Mouse (Mus musculus) cerebellum, postnatal 4 days (tissue): ENCODE results near the gene Vnn1.

Source experiments
- DNase-seq, 2 experiments: peaks; one replicate each; pipeline ENCODE4 v3.0.0; 2022; ENCODE audit warnings: low spot score in 2 of 2, mixed read lengths in 1 of 2

Gene Vnn1

DNA sequence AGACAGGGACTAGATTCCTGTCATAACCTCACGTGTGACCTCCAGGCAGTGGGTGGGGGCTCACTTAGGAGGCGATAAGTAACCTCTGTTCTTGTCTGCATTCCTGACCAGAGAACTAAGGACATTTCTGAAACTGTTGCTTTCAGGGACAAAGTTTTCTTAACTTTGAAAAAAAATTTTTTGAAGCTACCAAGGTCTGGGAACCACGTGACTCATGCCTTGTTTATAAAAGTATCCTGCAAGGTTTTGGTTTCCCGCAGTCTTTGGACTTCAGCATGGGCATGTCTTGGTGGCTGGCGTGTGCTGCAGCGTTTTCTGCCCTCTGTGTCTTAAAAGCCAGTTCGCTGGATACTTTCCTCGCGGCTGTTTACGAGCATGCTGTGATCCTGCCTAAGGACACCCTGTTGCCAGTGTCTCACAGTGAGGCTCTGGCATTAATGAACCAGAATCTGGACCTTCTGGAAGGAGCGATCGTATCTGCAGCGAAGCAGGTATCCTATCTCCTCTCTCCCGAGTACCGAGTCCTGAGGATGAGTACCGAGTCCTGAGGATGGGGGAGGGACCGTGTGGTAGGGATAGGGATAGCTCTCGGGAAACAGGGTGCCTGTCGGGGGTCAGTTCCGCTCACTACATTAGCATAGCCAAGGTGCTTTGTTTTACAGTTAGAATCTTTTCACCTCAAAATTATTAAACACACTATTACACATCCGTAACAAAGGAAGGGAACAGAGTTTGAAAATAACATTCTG is at the start of gene Vnn1:
TSS of gene Vnn1 (plus strand) at position 88 of the 749 bp plus-strand sequence.
- no peak for DNase-seq

DNA sequence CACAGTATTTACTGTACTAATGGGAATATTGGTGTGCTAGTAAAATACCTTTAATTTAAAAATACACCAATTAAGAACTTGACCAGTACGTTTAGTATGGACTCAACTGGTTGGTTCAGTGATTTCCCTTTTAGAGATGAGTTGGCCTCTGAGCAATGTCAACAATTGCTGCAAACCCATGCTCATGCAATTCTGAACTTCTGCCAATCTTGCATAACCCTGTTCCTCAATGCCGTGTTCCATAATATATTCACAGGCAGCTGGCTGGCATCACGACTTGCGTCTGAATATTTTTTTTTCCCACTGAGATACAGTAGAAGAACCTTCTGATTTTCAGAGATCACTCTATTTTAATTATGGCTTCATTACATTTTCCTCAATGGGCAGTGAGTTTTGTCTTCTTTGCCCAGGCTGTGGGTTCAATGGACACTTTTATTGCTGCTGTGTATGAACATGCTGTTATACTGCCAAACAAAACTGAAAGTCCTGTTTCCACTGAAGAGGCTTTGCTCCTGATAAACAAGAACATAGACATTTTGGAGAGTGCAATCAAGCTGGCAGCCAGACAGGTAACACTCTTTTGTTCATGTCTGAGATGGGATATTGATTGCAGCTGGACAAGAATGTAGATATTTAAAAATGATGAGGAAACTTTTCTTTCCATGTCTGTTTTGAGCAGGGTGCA is 43.1 kb upstream of the Vnn1 start, which contains the start of gene Vnn3:
TSS of gene Vnn3 (plus strand) at position 235 of the 685 bp plus-strand sequence.
- DNase-seq, result no peak

DNA sequence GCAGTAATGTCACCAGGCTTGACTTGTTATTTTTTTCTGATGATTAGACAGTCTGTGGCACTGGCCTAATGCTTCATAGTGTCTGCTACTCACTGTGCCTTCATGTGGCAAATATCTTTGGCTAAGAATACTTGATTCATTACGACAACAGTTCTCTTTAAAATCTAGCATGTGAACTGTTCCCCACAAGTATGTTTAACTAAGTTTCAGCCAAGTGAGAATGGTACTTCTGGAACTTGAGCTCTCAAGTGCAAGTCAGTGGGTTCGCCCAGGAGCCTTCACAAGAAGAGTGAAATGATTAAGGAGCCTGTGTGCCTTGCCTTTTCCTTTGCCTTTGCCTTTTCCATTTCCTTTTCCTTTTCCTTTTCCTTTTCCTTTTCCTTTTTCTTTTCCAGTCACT is 42.4 kb upstream of the Vnn1 start:
- DNase-seq, result no peak

DNA sequence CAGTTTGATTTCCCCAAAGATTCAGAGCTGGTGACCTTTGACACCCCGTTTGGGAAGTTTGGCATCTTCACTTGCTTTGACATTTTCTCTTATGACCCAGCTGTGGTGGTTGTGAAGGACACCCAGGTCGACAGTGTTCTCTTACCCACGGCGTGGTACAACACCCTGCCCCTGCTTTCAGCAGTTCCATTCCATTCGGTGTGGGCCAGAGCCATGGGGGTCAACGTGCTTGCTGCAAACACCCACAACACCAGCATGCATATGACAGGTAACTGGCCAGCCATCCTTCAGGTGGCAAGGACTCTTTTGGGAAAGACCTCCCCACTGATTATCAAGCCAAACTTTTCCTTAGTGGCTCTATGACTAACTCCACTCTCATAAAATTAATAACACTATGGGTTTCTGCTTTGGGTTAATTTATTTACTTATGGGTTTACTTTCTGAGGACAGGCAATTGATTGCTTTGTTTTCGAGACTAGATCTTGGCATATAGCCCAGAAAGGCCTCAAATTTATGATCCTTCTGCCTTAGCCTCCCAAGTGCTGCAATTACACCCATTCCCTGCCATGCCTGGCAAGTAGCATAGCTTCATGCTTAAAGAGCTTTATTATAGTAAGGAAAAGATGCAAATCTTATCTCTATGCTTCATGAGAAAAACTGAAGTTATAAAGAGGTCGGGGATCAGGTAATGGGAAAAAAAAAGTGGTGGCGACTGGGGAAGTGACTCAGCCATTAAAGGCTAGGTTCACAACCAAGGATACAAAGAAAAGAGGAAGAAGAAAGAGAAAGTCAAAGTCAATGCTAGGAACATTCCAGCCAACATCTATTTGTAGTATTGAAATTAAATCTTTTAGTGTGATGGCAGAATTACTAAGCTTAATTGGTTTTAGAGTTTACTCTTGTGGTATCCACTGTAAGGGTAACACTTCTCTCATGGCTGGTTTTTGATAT is 29.9 kb upstream of the Vnn1 start:
- no peak for DNase-seq

DNA sequence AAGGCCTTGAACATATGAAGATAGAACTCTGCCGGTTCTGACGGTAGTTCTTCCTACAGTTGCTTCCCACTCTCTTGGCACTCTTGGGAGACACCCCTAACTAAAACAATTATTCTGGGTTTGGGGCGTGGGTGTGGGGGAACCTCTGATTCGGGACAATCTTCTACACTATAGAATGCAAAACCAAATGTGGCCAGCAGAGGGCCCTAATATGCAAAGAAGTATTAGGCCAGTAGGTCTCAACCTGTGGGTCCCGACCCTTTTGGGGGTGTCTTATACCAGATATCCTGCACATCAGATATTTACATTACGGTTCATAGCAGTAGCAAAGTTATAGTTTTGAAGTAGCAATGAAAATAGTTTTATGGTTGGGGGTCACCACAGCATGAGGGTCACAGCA is 13.8 kb upstream of the Vnn1 start:
- DNase-seq, result peak in 1 of 2 experiments; percentile 13

DNA sequence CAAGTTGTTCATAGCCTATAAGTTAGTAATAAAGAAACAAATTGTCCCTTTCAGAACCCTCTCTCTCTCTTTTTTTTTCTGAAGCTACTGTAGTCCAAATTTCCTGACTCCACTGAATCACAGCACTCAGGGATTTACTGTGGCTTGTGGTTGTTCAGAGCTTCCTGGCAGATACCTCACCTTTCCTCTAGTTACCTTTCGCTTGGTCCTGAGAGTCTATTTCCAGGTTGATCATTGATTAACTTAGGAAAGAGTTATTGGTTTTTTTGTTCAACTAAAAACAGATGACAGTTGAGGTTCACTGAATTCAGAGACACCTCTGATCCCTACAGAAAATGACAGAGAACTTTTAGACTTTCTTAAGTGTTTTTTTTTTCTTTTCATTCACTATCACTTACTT is 9.6 kb upstream of the Vnn1 start:
- no peak for DNase-seq

DNA sequence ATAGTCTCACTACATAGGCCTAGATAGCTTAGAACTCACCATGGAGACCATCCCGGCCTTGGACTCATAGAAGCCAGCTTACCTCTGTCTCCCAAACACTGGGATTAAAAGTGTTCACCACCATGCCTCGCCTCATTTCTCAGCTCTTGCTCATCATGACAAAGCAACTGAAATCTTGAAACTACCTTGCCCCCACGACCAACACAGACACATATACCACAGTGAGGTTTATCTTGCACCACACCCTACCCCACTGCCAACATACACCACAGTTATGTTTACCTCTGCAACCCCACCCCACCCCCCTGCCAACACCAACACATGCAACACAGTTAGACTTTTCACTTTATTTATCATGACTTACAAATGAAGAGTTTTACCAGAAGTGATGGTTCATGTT is 8.4 kb upstream of the Vnn1 start:
- DNase-seq, result no peak

DNA sequence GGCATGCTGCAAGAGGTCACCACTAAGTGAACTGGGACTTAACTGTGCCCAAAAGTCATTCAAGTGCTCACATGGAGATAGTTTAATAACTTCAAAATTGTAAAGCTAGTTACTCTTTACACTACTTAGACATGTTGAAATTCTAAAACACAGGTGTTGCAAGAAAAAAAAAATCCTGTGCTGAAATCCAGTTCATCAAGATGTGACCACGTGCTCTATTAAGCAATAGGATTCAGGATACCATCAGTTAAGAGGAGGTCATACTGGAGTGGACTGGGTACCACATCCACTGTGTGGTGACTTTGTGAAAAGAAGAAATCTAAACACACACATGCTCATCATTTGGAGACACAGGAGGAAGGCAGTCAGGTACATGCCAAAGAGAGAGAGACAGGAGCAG is 1.5 kb upstream of the Vnn1 start:
- DNase-seq, result no peak

DNA sequence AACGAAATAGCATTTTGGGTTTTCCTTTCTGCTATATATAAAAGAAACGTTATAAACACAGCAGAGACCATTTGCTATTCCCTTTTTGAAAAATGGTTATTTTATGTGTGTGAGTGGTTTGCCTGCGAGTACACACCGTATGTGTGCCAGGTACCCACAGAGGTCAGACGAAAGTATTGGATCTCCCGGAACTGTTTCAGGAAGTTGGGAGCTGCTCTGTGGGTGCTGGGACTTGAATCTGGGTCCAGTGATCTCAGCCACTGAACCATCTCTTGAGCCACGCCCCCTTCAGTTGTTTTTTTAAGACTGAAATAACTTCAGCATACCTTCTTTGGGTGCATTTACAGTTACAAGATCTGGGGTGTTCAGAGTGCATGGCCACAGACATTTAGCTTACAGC is 888 bp downstream of the Vnn1 start:
- no peak for DNase-seq

DNA sequence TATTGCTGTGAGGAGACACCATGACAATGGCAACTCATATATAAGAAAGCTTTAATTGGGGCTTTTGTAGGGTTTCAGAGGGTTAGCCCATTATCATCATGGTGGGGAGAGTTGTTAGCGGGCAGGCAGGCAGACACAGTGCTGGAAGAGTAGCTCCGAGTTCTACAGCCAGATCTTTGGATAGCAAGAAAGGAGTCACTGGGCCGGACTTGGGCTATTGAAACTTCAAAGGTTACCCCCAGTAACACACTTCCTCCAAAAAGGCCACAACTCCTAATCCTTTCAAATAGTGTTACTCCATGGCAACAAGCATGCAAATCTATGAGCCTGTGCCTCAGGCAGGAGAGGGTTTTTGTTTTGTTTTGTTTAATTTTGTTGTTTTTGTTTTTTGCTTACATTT is 6.6 kb downstream of the Vnn1 start:
- DNase-seq, result no peak

DNA sequence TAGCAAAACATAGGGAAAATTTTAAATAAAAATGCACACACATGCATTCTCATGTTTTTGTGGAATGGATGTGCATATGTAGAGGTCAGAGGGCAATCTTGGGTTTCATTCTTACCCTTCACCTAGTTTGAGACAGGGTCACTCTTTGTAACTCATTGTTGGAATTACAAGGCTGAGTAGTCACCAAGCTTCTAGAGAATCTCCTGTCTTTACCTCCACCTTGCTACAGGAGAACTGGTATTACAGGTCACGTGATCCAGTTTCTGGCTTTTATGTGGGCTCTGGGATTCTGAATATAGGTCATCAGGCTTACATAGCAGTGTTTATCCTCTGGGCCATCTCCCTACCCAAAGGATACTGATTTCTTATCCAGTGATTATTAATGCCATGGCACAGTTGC is 11.2 kb downstream of the Vnn1 start:
- DNase-seq, result no peak

DNA sequence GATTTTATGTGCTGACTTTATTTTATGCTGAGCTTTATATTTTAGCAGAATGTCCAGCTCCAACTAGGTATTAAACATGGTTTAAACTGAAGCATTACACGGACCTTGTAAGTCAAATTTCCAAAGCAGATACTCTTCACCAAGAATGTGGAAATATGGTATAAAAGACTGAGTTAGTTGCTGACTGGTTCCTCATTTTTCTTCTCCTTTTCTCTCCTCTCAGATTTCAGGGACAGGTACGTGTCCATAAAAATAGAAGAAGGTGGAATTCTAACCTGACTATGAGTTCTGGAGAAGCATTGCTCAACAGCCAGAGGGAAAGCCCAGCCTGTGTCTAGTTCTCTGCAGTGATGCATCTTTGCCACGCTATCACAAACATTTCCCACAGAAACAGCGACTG is 25.6 kb downstream of the Vnn1 start, which contains the start of gene Taar1:
TSS of gene Taar1 (plus strand) at position 301 of the 400 bp plus-strand sequence.
- DNase-seq, result no peak

DNA sequence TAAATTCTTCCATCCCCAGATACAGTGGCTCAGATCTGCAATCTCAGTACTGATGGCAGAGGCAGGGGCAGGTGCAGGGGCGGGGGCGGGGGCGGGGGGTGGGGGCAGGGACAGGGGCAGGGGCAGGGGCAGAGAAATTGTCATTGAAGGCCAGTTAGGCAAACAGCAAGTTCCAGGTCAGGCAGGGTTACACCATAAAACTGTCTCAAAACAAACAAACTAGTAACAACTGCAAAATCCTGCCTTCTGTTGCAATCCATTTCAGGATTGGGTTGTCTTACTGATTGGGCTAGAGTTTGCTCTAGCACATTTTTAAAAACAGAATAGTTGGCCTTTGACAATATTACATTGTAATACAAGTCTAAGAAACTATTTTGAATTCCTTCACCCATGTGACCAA is 28.0 kb downstream of the Vnn1 start:
- DNase-seq, result no peak

DNA sequence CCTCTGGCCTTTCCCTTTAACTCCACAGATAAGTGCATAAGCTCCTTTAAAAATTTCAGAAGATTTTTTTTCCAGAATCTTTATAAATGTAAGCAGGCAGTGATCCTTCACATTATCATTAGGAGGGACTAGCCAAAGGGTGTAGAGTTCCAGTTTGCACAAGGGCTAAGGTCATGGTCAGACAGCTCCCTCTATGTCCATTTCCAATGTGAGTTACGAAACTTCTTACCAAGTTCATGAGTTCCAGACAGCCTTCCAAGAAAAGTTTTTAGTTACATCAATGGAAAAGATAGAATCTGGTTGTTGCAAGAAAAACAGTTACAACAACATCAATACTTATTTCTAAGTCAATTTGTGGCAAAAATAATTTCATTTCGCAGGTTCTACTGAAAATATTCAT is 29.5 kb downstream of the Vnn1 start:
- DNase-seq, result no peak

DNA sequence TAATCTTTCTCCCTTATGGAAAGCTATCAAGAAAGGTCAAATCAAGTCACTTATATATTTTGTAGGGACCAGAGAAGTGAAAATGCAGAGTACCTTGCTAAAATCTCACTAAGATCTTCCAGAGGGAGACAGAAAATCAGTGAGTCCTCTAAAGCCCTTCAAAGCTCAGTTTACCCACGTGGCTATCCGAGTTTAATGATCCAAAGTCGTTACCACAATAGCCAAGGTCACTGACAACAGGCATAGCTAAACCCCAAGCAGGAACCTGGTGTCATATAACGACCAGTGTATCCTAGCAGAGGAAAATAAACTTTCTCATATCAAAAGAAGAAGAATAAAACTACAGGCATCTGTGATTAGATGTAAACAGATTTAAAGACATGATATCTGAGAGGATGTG is 43.1 kb downstream of the Vnn1 start:
- DNase-seq, result no peak

DNA sequence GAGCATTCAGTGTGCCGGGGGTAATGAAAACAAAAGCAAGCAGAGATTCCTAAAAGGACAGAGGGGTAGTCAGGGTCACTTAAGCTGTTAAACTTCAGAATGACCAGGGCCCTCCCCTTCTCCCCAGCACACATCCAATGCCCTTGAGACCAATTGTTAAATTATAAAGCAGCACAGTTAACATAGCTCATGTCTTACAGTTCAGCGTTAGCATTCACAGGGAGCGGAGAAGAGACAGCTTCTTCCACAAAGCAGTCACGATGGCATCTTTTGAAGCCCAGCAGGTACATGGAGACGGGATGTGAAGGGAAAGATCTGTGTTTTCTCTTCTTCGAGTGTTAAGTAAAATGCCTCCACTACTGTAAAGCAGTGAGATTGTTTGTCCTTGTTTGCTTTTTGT is 43.8 kb downstream of the Vnn1 start, which contains the start of gene Taar2:
TSS of gene Taar2 (plus strand) at position 261 of the 400 bp plus-strand sequence.
- DNase-seq, result no peak

DNA sequence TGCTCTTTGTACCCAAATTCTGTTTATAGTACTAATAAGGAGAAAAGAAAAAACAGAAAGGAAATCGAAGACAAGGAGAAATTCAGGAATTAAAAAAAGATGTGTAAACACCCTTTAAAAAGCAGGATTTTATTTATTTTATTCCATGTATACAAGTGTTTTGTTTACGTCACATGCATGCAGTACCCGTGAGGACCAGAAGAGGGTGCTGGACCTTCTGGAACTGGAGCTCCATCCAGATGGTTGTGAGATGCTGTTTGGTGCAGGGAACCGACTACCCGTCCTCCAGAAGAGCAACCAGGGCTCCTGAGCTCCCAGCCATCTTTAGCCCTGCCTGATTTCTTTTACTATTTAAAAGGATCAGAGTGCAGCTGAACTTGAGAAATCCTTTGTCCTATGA is 48.0 kb downstream of the Vnn1 start:
- no peak for DNase-seq

DNA sequence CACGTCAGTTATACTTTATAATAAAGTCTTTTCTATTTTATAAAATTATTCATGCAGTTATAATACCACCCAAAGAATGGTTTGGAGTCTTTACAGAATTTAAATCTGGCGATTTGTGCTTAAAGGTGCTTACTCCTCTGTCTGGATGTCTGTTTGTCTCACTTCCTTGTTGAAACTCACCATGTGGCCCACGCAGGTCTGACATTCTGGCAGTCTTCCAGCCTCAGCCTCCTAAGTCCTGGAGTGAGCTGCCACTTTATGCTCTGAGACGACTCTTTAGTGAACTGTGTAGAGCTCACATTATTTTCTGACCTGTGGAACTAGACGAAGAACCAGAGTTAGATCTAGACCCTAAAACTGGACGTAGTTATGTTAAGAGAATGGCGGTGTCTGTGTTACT is 53.5 kb downstream of the Vnn1 start:
- DNase-seq, result no peak

DNA sequence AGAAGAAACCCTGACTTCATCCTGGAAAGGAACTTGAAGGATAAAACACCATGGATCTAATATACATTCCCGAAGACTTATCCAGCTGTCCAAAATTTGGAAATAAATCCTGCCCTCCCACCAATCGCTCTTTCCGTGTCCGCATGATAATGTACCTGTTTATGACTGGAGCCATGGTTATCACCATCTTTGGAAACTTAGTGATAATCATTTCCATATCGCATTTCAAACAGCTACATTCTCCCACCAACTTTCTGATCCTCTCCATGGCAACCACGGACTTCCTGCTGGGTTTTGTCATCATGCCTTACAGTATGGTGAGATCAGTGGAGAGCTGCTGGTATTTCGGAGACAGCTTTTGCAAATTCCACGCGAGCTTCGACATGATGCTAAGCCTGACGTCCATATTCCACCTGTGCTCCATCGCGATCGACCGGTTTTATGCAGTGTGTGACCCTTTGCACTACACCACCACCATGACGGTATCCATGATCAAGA is 55.1 kb downstream of the Vnn1 start, which contains the start of gene Taar3:
TSS of gene Taar3 (plus strand) at position 51 of the 498 bp plus-strand sequence.
- no peak for DNase-seq

DNA sequence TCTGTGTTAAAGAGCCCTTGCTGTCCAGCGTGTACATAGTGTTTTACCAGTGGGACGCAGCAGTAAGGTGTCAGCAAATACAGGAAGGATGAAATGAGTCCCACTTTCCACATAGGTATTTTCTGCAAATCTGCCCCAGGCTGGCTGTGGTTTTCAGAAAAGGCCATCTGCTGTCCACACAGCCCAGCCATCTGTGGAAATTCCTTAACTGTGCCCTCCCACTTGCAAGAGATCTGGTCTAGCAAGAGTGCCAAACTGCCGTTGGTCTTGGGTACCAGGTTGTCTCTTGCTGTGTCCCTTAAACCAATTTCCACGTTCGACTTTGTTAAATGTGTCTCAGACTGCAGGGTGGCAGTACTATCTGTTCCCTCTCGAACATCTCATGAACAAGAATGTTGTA is 57.2 kb downstream of the Vnn1 start:
- peak in 1 of 2 experiments; percentile 10 for DNase-seq
